Mouse (Mus musculus): ENCODE measurements around the gene Hmox1.

- TF ChIP-seq CTCF (IDR thresholded peaks at IDR 0.05; ENCODE audit: borderline replicate concordance, insufficient read depth, low read depth, low read length) = no peak
- TF ChIP-seq POLR2A (IDR thresholded peaks at IDR 0.05; ENCODE audit: borderline replicate concordance, insufficient read depth, low read length) = peak; percentile 45; the same call in 1 of the 2 replicates
Observed at GRCm38 (mm10) chr8:75109236-75109967, 16.0 kb downstream of the Hmox1 start, which contains the start of gene Mcm5.

Measured in cerebellum, adult 2 months (tissue).